Mouse (Mus musculus) cerebellum, adult 9-11 months (tissue): ENCODE results near the gene Gp2.
A peak's percentile ranks its signal among the peaks of the same experiment; 100 is the strongest.

Experiments used
- DNase-seq: peaks from one replicate; pipeline ENCODE4 v3.0.0; 2022

Gp2 gene

DNA sequence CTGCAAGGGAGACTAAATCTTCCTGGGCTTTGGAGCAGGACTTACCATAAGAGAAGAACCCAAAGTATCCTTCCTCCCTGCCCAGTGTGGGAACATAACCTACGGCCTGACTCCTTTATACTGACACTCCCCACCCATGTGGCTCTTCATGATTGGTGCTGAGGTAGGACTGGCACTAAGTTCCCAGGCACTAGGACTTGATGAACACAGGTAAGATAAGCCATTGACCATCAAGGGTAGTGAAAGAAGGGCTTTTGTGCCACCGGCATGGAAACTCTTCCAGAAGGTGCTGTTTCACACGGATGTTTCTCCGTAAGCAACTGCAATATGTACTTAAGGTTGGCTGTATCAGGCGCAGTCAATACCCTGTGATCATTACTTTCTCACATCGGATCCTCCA, at the start of gene Gp2:
Gene Gp2 (minus strand): TSS at position 101 of the 400 bp plus-strand sequence.
- no peak for DNase-seq

DNA sequence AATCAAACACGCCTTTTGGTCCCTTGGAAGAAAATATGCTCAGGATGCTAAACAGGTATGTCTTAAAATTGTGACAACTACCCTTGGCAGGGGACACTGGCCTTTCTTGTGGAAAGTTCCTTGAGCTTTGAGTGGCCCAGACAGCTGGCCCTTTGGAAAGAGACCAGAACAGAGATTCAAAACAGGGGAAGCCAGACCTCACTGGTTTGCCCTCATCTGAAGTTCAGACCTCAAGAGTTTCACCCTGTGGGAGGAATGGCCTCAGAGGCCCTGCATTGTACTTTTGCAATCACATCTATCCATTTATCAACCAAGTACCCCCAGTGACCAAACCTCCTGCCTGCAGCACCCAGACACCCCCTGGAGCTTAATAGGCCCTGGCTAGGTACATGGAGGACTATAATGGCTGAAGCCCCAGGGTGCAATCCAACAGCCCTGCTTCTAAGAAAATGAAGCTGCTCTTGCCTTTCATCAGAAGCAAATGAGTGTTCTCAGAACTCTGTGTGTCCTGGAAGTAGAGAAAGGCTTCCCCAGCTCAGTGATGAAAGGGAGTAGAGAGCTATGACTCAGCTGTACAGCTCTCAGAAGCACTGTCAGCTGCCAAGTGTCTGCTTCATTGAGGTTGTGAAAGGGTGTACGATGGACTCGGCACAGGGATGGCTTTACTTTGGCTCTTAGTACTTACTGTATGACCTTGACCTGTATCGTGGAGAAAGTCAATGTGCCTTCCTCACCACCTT, 31.1 kb upstream of the Gp2 start:
- no peak for DNase-seq

- DNase-seq, result no peak
Observed at GRCm38 (mm10) chr7:119486683-119487082, 27.6 kb upstream of the Gp2 start.

DNA sequence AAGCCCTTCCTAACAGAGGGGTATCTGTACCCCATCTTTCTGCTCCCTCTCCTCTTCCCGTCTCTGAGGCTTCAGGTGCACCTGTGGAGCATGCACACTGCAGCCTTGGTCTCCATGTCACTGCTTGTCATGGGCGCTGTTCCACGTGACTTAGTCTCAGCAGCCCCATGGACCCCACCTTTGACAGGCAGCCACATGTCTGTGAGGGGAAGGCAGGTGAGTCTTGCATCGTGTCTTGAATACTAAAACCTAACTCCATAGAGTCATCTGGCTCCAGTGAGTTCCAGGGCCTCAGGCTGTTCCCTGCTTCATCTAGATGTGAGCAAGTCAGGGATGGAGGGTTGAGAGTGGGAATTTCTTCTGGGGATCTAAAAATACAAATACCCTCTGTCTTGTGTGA, 25.1 kb upstream of the Gp2 start:
- no peak for DNase-seq

- DNase-seq, result no peak
Observed at GRCm38 (mm10) chr7:119479256-119479655, 20.2 kb upstream of the Gp2 start, which contains the start of gene Umod. Gene Umod, minus strand, starts transcription at chr7:119479282.

GRCm38 (mm10) chr7:119476500-119477389, 17.7 kb upstream of the Gp2 start:
- DNase-seq, result no peak

GRCm38 (mm10) chr7:119454192-119454591, 4.9 kb downstream of the Gp2 start:
- DNase-seq, result no peak

- DNase-seq, result no peak
Observed at GRCm38 (mm10) chr7:119443849-119444248, 15.2 kb downstream of the Gp2 start.

- no peak for DNase-seq
Observed at GRCm38 (mm10) chr7:119441938-119442337, 17.1 kb downstream of the Gp2 start.

DNA sequence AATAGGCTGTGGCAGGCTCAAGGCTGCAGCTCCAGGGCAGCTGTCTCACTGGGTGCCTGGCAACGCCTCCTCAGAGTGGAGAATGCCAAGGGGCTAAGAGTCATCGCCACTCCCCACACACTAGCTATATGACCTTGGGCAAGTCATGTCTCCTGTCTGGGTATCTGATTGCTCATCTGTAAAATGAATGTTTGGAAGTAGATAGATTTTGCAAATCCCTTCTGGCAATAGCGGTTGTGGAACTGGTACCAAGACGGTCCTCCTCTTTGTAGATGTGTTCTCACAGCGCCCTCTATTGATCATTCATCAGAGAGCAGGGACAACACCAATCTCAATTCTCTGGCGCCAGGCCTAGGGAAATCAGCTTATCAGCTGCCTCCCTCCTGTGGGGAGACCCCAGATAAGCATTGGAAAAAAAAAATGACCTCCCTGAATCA, 31.9 kb downstream of the Gp2 start:
- peak; percentile 30 for DNase-seq

- peak; percentile 8 for DNase-seq
Observed at GRCm38 (mm10) chr7:119420730-119421129, 38.4 kb downstream of the Gp2 start.

GRCm38 (mm10) chr7:119418523-119418922, 40.6 kb downstream of the Gp2 start:
- DNase-seq, result no peak

DNA sequence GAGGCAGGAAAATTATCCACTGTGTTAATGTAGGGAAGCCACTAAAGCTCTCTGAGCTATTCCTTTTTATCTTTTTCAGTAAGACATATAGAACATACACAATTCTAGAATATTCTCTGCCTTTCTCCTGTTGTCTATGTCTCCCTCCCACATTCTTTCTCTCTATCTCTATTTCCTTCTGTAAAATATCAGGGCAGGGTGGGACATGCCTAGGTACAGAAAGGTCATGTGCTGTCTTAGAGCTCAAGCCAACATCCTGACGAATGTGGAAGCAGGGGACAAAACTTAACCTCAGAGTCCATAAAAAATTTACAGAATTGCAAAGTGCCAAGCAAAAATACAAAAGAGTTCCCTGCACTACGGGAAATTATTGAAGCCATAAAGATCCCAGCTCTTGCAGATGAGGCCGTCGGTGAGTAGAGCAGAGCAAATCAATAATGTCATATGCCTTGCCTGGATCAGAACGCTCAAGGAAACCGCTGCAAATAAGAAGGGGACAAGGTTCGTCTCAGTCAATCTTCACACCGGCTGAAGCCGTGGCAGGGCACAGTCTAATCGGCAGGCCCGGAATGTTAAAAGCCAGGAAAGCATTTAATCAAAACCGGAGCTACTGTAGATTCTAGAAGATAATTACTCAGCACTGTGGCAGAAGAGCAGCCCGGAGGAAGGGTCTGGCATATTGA, 64.9 kb downstream of the Gp2 start:
- DNase-seq, result no peak
